17 mouse cellular contexts compared by ENCODE assay signal in genomic region chr17:61589255-61589654, GRCm38 (mm10).
DNase-seq lines count a peak whose midpoint lies in the region; ATAC-seq and TF ChIP-seq lines count a peak whose summit lies in the region.
"Had no signal": no experiment of that assay in that cellular context is flagged by ENCODE, and none has a peak within 500 bp of the region (broad histone marks: within the 10 kb centered on the region; RNA-seq: fewer than 3 reads in every experiment).

No protein-coding gene starts in this region.

- intact Hi-C loops in left cerebral cortex, adult 2 months (cut with DNase I) = no loop called here

- no peaks in the 10 kb centered on the region for H3K4me1 ChIP-seq in kidney, embryonic 16.5 days (ENCODE audit: insufficient read depth, low read length)
- no peaks in the 10 kb centered on the region for H3K4me1 ChIP-seq in kidney, embryonic 15.5 days
- H3K4me1 ChIP-seq: forebrain, embryonic 13.5 days; limb, embryonic 12.5 days; megakaryocyte, embryonic 14.5 days had no signal

- peak; percentile 39; the same call in 1 of the 2 replicates for ATAC-seq in kidney, embryonic 16.5 days (ENCODE audit: low FRiP score, low TSS enrichment)
- ATAC-seq in kidney, embryonic 15.5 days (replicated peaks; ENCODE audit: low FRiP score) = no peak
- ATAC-seq: forebrain, embryonic 13.5 days; intestine, embryonic 16.5 days had no signal

- no peaks in the 10 kb centered on the region for H3K36me3 ChIP-seq in kidney, embryonic 16.5 days (ENCODE audit: insufficient read depth, low read length)
- H3K36me3 ChIP-seq in kidney, embryonic 15.5 days = no peaks in the 10 kb centered on the region
- H3K36me3 ChIP-seq: limb, embryonic 12.5 days had no signal

- no peak overlapping the region for H3K9ac ChIP-seq in kidney, embryonic 16.5 days (replicated peaks; ENCODE audit: low read length)
- H3K9ac ChIP-seq in kidney, embryonic 15.5 days = no peak overlapping the region
- H3K9ac ChIP-seq: forebrain, embryonic 13.5 days; hindbrain, embryonic 14.5 days; limb, embryonic 12.5 days; liver, embryonic 14.5 days had no signal

- no peaks in the 10 kb centered on the region for H3K27me3 ChIP-seq in kidney, embryonic 16.5 days (ENCODE audit: insufficient read depth, low read length)
- H3K27me3 ChIP-seq in kidney, embryonic 15.5 days = no peaks in the 10 kb centered on the region
- H3K27me3 ChIP-seq: forebrain, embryonic 13.5 days; limb, embryonic 12.5 days; megakaryocyte, embryonic 14.5 days had no signal

- no peak overlapping the region for H3K4me3 ChIP-seq in kidney, embryonic 16.5 days (ENCODE audit: low read length)
- H3K4me3 ChIP-seq in kidney, embryonic 15.5 days (replicated peaks) = no peak overlapping the region
- H3K4me3 ChIP-seq in left cerebral cortex, adult 2 months = no peak overlapping the region
- H3K4me3 ChIP-seq: forebrain, embryonic 13.5 days; limb, embryonic 12.5 days; megakaryocyte, embryonic 14.5 days had no signal

- no peak for TF ChIP-seq CTCF in left cerebral cortex, adult 2 months (IDR thresholded peaks at IDR 0.05)

- peak; percentile 95 for DNase-seq in 416B (ENCODE audit: low read depth)
- peak; percentile 9 for DNase-seq in NIH3T3 (ENCODE audit: low read depth)
- DNase-seq in fibroblast of lung, adult 2 months (ENCODE audit: low read depth) = peak; percentile 43
- DNase-seq in left cerebral cortex, adult 2 months (ENCODE audit: extremely low spot score in 1 of 2, low spot score in 2 of 2) = no peak
- DNase-seq in heart, adult 18-20 months = no peak
- DNase-seq: cerebellum, adult 9-10 months; gastrocnemius, postnatal 25 days; lung, postnatal 10 days had no signal

- WGBS in kidney, embryonic 16.5 days = 38% methylated on average over 2 of the region's 2 CpGs
- WGBS in kidney, embryonic 15.5 days = 43% methylated on average over 2 of the region's 2 CpGs

- H3K4me2 ChIP-seq in kidney, embryonic 16.5 days (replicated peaks; ENCODE audit: low read depth, low read length) = no peak overlapping the region
- H3K4me2 ChIP-seq in kidney, embryonic 15.5 days = no peak overlapping the region
- H3K4me2 ChIP-seq: forebrain, embryonic 13.5 days; heart, embryonic 11.5 days; hindbrain, embryonic 14.5 days; limb, embryonic 12.5 days had no signal

- H3K27ac ChIP-seq in kidney, embryonic 16.5 days (ENCODE audit: low read length) = no peak overlapping the region
- H3K27ac ChIP-seq in kidney, embryonic 15.5 days = no peak overlapping the region
- no peak overlapping the region for H3K27ac ChIP-seq in left cerebral cortex, adult 2 months
- H3K27ac ChIP-seq: forebrain, embryonic 13.5 days; hindbrain, embryonic 14.5 days; limb, embryonic 12.5 days; liver, embryonic 14.5 days had no signal

- no peaks in the 10 kb centered on the region for H3K9me3 ChIP-seq in kidney, embryonic 16.5 days (ENCODE audit: low read length)
- H3K9me3 ChIP-seq in kidney, embryonic 15.5 days (replicated peaks) = no peaks in the 10 kb centered on the region
- H3K9me3 ChIP-seq: forebrain, embryonic 13.5 days; limb, embryonic 12.5 days; megakaryocyte, embryonic 14.5 days had no signal

Comparison
In these comparisons a context has a peak if more than half of its experiments do, and no peak if none do; other contexts are left out.
1. DNase-seq: peak in 416B (single experiment), NIH3T3 (single experiment) and fibroblast of lung, adult 2 months (single experiment); none in left cerebral cortex, adult 2 months (0 of 2) and heart, adult 18-20 months (0 of 2).